Mouse (Mus musculus) retina, postnatal 7 days (tissue): ENCODE results near the gene Rsrp1.
"Not testable (repeated sequence)": the region's sequence is repeated elsewhere in the genome, so short reads cannot be mapped to it uniquely, and the experiment has no call there.

Experiments
- DNase-seq: peaks from one replicate; pipeline ENCODE4 v3.0.0-alpha.2; 2012; ENCODE audit warnings: low read depth, low spot score

Rsrp1 gene

GRCm38 (mm10) chr4:134923258-134924018, at the start of gene Rsrp1:
Gene Rsrp1, plus strand, starts transcription at chr4:134923592.
- peak; percentile 97 for DNase-seq

- DNase-seq, result no peak
Observed at GRCm38 (mm10) chr4:134876171-134876570, 47.2 kb upstream of the Rsrp1 start.

GRCm38 (mm10) chr4:134879410-134879981, 43.9 kb upstream of the Rsrp1 start:
- DNase-seq, result peak; percentile 57

GRCm38 (mm10) chr4:134880041-134880440, 43.4 kb upstream of the Rsrp1 start:
- no peak for DNase-seq

GRCm38 (mm10) chr4:134883266-134883665, 40.1 kb upstream of the Rsrp1 start:
- peak; percentile 29 for DNase-seq

GRCm38 (mm10) chr4:134883808-134884207, 39.6 kb upstream of the Rsrp1 start:
- no peak for DNase-seq

- no peak for DNase-seq
Observed at GRCm38 (mm10) chr4:134884364-134884763, 39.0 kb upstream of the Rsrp1 start.

- DNase-seq, result no peak
Observed at GRCm38 (mm10) chr4:134892096-134892495, 31.3 kb upstream of the Rsrp1 start.

- DNase-seq, result no peak
Observed at GRCm38 (mm10) chr4:134897256-134897655, 26.1 kb upstream of the Rsrp1 start.

- DNase-seq, result no peak
Observed at GRCm38 (mm10) chr4:134901126-134901525, 22.3 kb upstream of the Rsrp1 start.

GRCm38 (mm10) chr4:134903046-134903445, 20.3 kb upstream of the Rsrp1 start:
- no peak for DNase-seq

GRCm38 (mm10) chr4:134911406-134911805, 12.0 kb upstream of the Rsrp1 start:
- DNase-seq, result not testable (repeated sequence)

GRCm38 (mm10) chr4:134913413-134913812, 10.0 kb upstream of the Rsrp1 start:
- no peak for DNase-seq

- no peak for DNase-seq
Observed at GRCm38 (mm10) chr4:134914122-134914863, 9.1 kb upstream of the Rsrp1 start.

- peak; percentile 83 for DNase-seq
Observed at GRCm38 (mm10) chr4:134914864-134915209, 8.6 kb upstream of the Rsrp1 start, which contains the start of gene Tmem50a. Gene Tmem50a, minus strand, starts transcription at chr4:134915024.

GRCm38 (mm10) chr4:134915223-134916050, 8.0 kb upstream of the Rsrp1 start:
- DNase-seq, result no peak

GRCm38 (mm10) chr4:134917194-134917593, 6.2 kb upstream of the Rsrp1 start:
- DNase-seq, result no peak

GRCm38 (mm10) chr4:134918381-134918780, 5.0 kb upstream of the Rsrp1 start:
- no peak for DNase-seq

GRCm38 (mm10) chr4:134919733-134920540, 3.5 kb upstream of the Rsrp1 start:
- DNase-seq, result no peak

GRCm38 (mm10) chr4:134920631-134921030, 2.8 kb upstream of the Rsrp1 start:
- no peak for DNase-seq

GRCm38 (mm10) chr4:134921703-134922102, 1.7 kb upstream of the Rsrp1 start:
- no peak for DNase-seq
